Mouse (Mus musculus): ENCODE measurements at regions not wholly inside any gene's neighbourhood (a gene's known extent, or its start where the extent isn't known, plus 50 kb on each side); places are given as distances from the start of the nearest gene placed in this dataset.

- TF ChIP-seq CTCF (IDR thresholded peaks at IDR 0.05; ENCODE audit: low read depth) = no peak
- no peak for TF ChIP-seq EP300 (IDR thresholded peaks at IDR 0.05; ENCODE audit: low read depth)
Measured at GRCm38 (mm10) chr14:99590854-99591470, 292.5 kb downstream of the Klf5 start.

Measured in heart, postnatal 0 days (tissue).